Mouse (Mus musculus) 3T3-L1 (cell line): ENCODE data around the gene Tmem161b.
A peak's percentile ranks its signal among the peaks of the same experiment; 100 is the strongest.
"Not testable (repeated sequence)": the region's sequence is repeated elsewhere in the genome, so short reads cannot be mapped to it uniquely, and the experiment has no call there.

ENCODE experiments used
- DNase-seq: peaks from one replicate; pipeline ENCODE4 v3.0.0-alpha.2; 2015; ENCODE audit warnings: low read depth, low spot score

The Tmem161b gene

DNA sequence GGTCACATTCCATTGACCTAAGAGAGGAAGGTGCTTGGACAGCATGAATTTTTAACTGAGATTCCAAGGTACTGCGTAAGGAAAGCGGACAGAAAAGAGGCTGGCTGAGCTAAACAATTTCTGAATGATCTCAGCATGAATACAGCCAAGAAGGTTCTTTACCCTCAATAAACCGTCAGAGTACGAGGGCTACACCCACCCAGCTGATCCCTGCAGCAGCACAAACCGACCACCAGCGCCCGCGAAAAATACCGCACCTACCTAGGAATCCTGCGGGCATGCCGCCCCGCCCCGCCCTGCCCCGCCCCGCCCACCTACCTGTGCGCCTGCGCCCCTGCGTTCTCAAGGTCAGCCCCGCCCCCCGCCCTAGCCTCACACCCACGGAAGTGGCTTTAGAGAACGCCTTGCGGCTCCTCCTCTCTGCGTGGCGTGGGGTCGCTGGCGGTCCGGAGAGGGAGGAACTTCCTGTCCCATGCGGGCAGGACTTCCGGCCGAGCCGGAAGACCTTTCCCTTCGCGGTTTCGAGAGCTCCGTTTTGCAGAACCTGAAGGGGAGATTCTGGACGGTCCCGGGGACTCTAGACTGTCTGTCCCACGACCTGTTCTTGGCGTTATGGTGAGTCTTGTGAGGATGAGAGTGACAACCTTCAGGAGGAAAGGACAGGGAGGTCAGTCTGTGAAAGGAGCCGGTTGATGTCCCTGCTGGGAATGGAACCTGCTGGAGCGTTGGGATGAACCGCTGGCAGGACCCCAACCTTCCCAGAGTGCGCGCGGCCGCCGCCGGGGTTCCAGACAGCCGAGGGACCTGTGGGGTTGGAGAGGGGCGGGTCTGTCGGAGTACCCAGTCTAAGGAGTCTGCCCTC lies at the start of gene Tmem161b:
TSS of gene Tmem161b (plus strand) at position 477 of the 862 bp plus-strand sequence.
- DNase-seq = peak; percentile 89

GRCm38 (mm10) chr13:84185835-84186234 lies 36.3 kb upstream of the Tmem161b start:
- DNase-seq = not testable (repeated sequence)

DNA sequence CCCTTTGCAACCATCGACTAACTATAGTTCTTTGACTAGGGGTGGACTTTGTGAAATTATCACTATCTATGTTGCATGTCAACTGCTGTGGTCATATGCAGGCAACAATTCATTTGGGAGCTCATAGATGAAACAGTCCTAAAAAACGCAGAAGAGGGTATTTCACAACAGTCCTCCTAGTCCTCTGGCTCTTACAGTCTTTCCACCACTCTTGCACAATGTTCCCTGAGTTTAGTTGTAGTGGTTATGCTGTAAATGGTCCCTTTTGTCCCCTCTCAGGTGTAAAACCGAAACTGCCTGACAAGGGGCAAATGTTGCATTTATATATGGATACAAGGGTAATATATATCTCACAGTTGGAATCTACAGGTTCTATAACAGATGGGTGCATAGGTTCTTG lies 29.4 kb upstream of the Tmem161b start:
- no peak for DNase-seq

- DNase-seq = no peak
Observed at GRCm38 (mm10) chr13:84222682-84222992, 541 bp downstream of the Tmem161b start.

- DNase-seq = no peak
Observed at GRCm38 (mm10) chr13:84223018-84223417, 922 bp downstream of the Tmem161b start.

DNA sequence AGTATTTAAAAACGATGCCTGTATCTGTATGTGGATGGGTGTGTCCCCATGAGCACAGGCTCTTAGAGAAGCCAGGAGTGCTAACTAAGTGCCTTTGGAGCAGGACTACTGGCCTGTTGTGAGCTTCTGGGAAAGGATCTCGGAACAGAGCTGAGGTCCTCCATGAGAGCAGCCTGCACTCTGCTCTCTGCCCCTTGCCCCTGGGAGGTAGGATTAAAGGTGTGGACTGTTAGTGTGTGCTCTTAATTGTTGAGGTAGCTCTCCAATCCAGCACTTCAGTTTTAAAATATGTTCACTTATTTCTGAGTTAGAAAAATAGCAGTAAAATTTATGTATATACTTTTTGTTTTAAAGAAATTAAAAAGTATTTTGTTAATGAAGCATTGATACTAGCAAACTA lies 11.9 kb downstream of the Tmem161b start:
- no peak for DNase-seq

- DNase-seq = no peak
Observed at GRCm38 (mm10) chr13:84236768-84237167, 14.7 kb downstream of the Tmem161b start.

DNA sequence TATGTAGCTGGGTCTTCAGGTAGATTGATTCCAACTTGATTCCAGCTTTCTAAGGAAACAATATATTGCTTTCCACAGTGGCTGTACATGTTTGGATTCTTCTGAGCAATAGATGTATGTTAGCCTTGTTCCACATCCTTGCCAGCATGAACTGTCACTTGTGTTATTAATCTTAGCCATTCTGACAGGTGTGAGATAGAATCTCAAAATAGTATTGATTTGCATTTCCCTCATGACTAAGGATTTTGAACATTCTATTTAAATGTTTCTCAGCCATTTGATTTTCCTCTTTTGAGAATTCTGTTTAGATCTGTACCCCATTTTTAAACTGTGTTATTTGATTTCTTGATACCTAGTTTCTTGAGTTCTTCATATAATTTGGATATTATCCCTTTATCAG lies 16.1 kb downstream of the Tmem161b start:
- DNase-seq = no peak

DNA sequence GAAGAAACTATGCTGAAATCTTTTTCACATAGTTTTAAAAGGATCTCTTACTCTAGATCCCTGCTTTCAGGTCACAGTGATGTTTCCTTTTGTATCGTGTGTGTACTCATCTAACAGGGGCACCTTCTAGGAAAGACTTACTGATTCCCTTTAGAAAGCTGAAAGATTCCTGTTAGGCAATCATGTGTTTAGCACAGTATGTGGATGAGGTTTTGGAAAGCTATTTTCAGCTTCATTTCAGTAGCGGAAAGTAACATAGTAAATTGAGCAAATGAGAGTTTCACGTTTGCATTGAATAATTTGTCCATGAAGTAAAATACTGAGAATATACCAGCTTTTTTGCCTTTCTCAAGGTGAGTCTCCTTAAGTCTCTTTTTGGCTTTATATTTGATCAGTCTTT lies 26.0 kb downstream of the Tmem161b start:
- DNase-seq = no peak

DNA sequence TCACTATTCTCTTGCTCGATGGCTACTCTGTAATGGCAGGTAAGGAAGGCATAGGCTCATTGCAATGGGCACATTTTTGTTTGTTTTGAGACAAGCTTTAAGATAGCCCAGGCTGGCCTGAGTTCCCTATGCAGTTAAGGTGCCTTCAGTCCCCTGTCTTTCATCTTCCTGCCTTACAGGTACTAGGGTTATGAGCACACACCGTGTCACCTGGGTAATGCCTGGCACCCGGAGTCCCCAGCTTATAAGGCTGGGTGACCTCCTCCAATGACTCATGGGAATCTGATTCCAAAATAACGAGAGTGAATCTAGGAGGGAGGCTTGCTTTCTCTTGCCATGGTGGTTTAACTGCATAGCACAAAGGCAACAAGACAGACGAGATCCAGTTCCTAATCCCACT lies 29.2 kb downstream of the Tmem161b start:
- DNase-seq = no peak

DNA sequence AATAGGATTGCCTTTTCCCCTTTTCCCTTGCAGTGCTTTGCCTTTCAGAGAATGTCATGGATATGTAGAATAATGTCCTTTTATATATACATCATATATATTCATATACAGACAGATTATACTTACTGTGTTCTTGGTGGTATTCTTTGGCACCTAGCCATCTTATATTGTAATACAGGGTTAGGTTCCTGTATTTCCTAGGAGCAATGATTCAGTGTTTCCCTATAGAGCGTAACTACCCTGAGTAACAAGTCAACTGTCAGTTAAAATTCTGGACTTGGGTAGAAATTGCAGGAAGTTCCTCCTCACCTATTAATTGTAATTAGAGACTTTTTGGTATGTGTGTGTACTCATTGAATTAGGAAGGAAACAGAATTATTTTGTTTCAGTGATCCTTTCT lies 33.0 kb downstream of the Tmem161b start:
- no peak for DNase-seq

DNA sequence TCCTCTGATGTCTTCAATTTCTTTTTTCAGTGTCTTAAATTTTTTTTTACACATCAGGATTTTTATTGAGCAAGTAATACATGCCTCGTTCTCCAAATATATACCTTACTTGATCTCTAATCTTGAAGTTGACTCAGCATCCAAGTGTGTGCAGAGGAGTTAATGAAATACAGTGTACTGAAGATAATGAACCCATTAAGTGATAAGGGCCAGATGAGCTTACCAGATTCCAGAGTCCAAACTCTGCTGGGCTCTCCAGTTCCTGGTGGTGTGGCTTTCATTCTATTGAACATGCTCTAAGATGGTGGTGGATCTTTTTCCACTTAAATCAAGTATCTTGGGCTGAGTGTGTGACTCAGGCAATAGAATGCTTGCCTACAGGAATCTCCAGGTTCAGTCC lies 42.3 kb downstream of the Tmem161b start:
- not testable (repeated sequence) for DNase-seq

- no peak for DNase-seq
Observed at GRCm38 (mm10) chr13:84276246-84276645, 54.1 kb downstream of the Tmem161b start.

- no peak for DNase-seq
Observed at GRCm38 (mm10) chr13:84280352-84280751, 58.3 kb downstream of the Tmem161b start.

GRCm38 (mm10) chr13:84282966-84283365 lies 60.9 kb downstream of the Tmem161b start:
- DNase-seq = no peak

DNA sequence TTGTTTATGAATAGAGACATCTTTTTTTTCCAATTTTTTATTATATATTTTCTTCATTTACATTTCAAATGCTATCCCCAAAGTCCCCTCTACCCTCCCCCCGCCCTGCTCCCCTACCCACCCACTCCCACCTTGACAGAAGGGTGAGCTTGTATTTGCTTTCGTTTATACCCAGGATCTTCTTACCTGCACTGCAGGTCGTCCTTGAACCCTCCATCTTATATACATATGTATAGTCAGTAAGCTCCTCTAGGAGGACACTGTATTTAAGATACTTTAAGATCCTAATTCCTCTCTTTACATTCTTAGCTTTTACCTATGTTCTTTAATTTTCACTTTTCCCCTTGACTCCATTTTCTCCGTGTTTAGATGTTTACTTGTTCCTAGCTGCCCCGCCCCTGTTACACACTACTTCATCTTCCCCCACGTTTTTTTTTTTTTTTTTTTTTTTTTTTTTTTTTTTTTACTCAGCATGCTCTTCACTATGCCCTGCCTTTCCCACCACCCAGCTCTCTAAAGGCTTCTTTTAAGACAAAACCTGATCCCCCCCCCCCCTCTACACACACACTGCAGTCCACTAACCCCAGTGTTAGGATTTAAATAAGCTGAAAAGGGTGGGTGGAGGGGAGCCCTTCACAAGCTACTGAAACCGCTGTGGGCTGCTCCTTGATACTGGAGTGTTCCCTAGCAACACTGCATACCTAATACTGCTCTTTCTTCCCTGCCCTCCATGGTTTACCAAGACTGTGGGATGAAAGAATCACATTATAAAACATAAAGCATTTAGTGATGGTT lies 62.9 kb downstream of the Tmem161b start:
- DNase-seq = no peak

DNA sequence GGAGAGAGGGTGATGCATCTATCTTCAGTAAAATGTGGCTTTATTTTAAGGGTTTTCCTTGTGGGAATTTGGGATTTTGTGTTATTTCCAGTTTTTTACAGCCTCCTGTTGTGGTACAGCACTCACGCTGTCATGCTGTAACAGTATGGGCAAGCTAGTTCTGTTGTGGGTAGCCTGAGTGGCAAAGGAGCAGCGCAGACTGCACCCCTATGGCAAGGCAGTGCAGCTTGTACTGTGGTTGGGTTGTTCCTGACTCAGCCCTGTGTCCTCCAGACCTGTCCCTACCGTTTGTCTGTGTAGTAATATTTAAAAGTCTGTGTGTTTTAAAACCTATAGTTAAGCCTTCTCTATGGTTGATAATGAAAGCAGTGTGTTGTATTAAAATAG lies 63.5 kb downstream of the Tmem161b start:
- no peak for DNase-seq

DNA sequence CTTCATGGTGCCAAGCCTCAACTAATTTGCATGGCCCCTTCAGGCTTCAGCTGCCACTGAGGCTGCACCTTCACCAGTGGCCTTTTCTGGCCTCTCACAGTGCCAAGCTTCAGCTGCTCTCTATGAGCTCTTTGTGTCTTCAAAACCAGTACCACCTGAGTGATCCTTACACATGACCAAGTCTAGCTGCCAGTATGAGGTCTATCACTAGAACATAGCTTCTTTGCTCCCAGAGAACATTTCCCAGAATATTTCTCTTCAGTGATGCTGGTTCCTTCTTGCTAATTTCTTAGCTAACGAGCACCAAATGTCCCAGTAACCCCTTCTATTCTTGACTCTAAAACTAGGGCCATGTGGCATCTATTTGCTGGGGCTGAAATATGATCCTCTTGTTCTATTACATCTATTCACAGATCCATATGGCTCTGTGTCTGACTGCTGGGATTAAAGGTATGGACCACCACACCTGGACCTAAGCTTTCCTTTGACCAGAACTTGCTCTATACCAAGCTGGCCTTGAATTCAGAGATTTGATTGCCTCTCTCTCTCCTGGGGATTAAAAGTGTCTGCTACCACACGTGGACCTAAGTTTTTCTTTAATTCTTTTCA lies 77.5 kb downstream of the Tmem161b start:
- DNase-seq = no peak

- no peak for DNase-seq
Observed at GRCm38 (mm10) chr13:84343272-84343671, 121.2 kb downstream of the Tmem161b start.

- no peak for DNase-seq
Observed at GRCm38 (mm10) chr13:84343691-84344495, 121.8 kb downstream of the Tmem161b start.

- no peak for DNase-seq
Observed at GRCm38 (mm10) chr13:84344711-84345110, 122.6 kb downstream of the Tmem161b start.

GRCm38 (mm10) chr13:84345114-84345513 lies 123.0 kb downstream of the Tmem161b start:
- DNase-seq = no peak
